Mouse (Mus musculus) neural tube, embryonic 13.5 days (tissue): ENCODE data around the gene Gabrb1. TPM values are rescaled to one million over a fixed set of nuclear protein-coding genes. Genes with fewer than 3 reads are reported as not detected.
A peak's percentile ranks its signal among the peaks of the same experiment; 100 is the strongest.
"Not testable (repeated sequence)": the region's sequence is repeated elsewhere in the genome, so short reads cannot be mapped to it uniquely, and the experiment has no call there.

Experiments
- ATAC-seq: fragments of 200-750 bp; cut with Nextera tagmentation; 2 replicates; pipeline ENCODE4 v1.8.0; 2017; ENCODE audit warnings: low read depth, mild to moderate bottlenecking, moderate TSS enrichment, moderate library complexity
- H3K27ac ChIP-seq: fragments of 300-500 bp; sonication (generic); replicated peaks from 2 replicates; pipeline ENCODE4 v1.5.1; 2015; ENCODE audit warnings: moderate library complexity, mild to moderate bottlenecking, inconsistent platforms
- H3K27me3 ChIP-seq: fragments of 300-500 bp; sonication (generic); 2 replicates; pipeline ENCODE4 v1.6.1; 2015; ENCODE audit warnings: mild to moderate bottlenecking, inconsistent platforms
- H3K36me3 ChIP-seq: fragments of 300-500 bp; sonication (generic); 2 replicates; pipeline ENCODE4 v1.6.1; 2015; ENCODE audit warnings: mild to moderate bottlenecking, inconsistent platforms
- H3K4me1 ChIP-seq: fragments of 300-500 bp; sonication (generic); replicated peaks from 2 replicates; pipeline ENCODE4 v1.6.1; 2015; ENCODE audit warnings: inconsistent platforms
- H3K4me2 ChIP-seq: fragments of 300-500 bp; sonication (generic); 2 replicates; pipeline ENCODE4 v1.6.1; 2015; ENCODE audit warnings: inconsistent platforms, mild to moderate bottlenecking, moderate library complexity
- H3K4me3 ChIP-seq: fragments of 300-500 bp; sonication (generic); 2 replicates; pipeline ENCODE4 v1.5.1; 2015; ENCODE audit warnings: mild to moderate bottlenecking, inconsistent platforms
- H3K9ac ChIP-seq: fragments of 300-500 bp; sonication (generic); 2 replicates; pipeline ENCODE4 v1.6.1; 2015; ENCODE audit warnings: moderate library complexity, mild to moderate bottlenecking, inconsistent platforms
- H3K9me3 ChIP-seq: fragments of 300-500 bp; sonication (generic); 2 replicates; pipeline ENCODE4 v1.6.1; 2016; ENCODE audit warnings: inconsistent platforms
- WGBS: fragments of 180-500 bp; shearing (Covaris S2); methylation state at CpG from one replicate; pipeline ENCODE4 v1.1.7; 2015; 5-methylcytosine and 5-hydroxymethylcytosine counted together
- polyA plus RNA-seq: library from polyadenylated mRNA; unstranded; fragments of >200 nt; fragmentation: Nextera tagmentation; extraction: Ambion mirVana; gene quantifications from 2 replicates; pipeline ENCODE4 v1.2.1, GENCODE M21; 2015

The Gabrb1 gene
- polyA plus RNA-seq, 1 experiment from 2014 or later = 8.7 TPM

DNA sequence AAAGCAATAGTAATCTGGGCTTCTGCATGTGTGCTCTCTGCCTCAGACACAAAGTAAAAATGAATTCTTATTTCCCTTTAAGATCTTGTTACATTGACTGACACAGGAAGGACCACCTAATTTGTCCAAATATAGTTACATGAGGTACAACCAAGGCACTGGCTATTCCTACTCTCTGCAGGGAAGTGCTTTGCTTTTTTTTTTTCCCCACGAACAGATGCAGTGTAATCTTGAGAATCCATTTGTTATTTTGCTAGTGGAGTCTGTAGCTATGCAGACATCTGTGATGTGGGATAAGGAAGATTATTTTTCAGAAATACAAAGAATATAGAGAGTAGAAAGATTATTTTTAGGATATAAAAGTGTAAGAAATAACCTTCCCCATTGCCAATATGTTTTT, 406.2 kb downstream of the Gabrb1 start:
- WGBS = 72% methylated on average over 1 of the region's 1 CpGs
- Histone ChIP-seq H3K4me2 (no peak overlapping the region), H3K27me3 (no peaks in the 10 kb centered on the region), H3K36me3 (no peaks in the 10 kb centered on the region), H3K4me1 (no peaks in the 10 kb centered on the region), H3K9me3 (no peaks in the 10 kb centered on the region), H3K9ac (no peak overlapping the region), H3K27ac (no peak overlapping the region), H3K4me3 (no peak overlapping the region)
- ATAC-seq = no peak

- no peaks in the 10 kb centered on the region for H3K9me3 ChIP-seq
- WGBS = 69% methylated on average over 6 of the region's 6 CpGs
Measured at GRCm38 (mm10) chr5:72068826-72069225, 410.9 kb downstream of the Gabrb1 start.

GRCm38 (mm10) chr5:72069398-72069797, 411.5 kb downstream of the Gabrb1 start:
- H3K4me2 ChIP-seq, H3K9ac ChIP-seq, H3K4me3 ChIP-seq, H3K27me3 ChIP-seq, H3K36me3 ChIP-seq, H3K27ac ChIP-seq, H3K9me3 ChIP-seq, H3K4me1 ChIP-seq, ATAC-seq: not testable (repeated sequence)
- WGBS = 91% methylated on average over 7 of the region's 7 CpGs

More at GRCm38 (mm10) chr5:72068826-72069225, 410.9 kb downstream of the Gabrb1 start:
- ATAC-seq = no peak
- H3K9ac ChIP-seq = no peak overlapping the region
- H3K4me2 ChIP-seq = no peak overlapping the region
- H3K4me3 ChIP-seq = no peak overlapping the region
- no peak overlapping the region for H3K27ac ChIP-seq
- H3K4me1 ChIP-seq = no peaks in the 10 kb centered on the region
- H3K27me3 ChIP-seq = no peaks in the 10 kb centered on the region
- no peaks in the 10 kb centered on the region for H3K36me3 ChIP-seq

- no peaks in the 10 kb centered on the region for H3K4me1 ChIP-seq
- no peaks in the 10 kb centered on the region for H3K27me3 ChIP-seq
- H3K9me3 ChIP-seq = no peaks in the 10 kb centered on the region
- WGBS = 94% methylated on average over 6 of the region's 6 CpGs
- H3K27ac ChIP-seq = no peak overlapping the region
- H3K4me2 ChIP-seq = no peak overlapping the region
- no peak for ATAC-seq
- H3K9ac ChIP-seq = no peak overlapping the region
- H3K4me3 ChIP-seq = no peak overlapping the region
- no peaks in the 10 kb centered on the region for H3K36me3 ChIP-seq
Measured at GRCm38 (mm10) chr5:72076781-72077180, 418.9 kb downstream of the Gabrb1 start.

GRCm38 (mm10) chr5:72086518-72086917, 428.6 kb downstream of the Gabrb1 start:
- Histone ChIP-seq H3K27me3 (no peaks in the 10 kb centered on the region), H3K4me1 (no peaks in the 10 kb centered on the region), H3K9me3 (no peaks in the 10 kb centered on the region), H3K4me2 (no peak overlapping the region), H3K4me3 (no peak overlapping the region), H3K27ac (no peak overlapping the region), H3K36me3 (no peaks in the 10 kb centered on the region), H3K9ac (no peak overlapping the region)
- ATAC-seq = peak; percentile 50
- WGBS = 97% methylated on average over 1 of the region's 1 CpGs

- Histone ChIP-seq H3K9ac (no peak overlapping the region), H3K27ac (no peak overlapping the region), H3K4me3 (no peak overlapping the region), H3K4me1 (no peaks in the 10 kb centered on the region), H3K4me2 (no peak overlapping the region), H3K27me3 (no peaks in the 10 kb centered on the region), H3K36me3 (no peaks in the 10 kb centered on the region), H3K9me3 (no peaks in the 10 kb centered on the region)
- WGBS = 57% methylated on average over 7 of the region's 7 CpGs
- ATAC-seq = 0 out of 2 replicates have a peak, but pooled peaks have one; percentile 47
Measured at GRCm38 (mm10) chr5:72094582-72094981, 436.7 kb downstream of the Gabrb1 start.

GRCm38 (mm10) chr5:72095015-72095414, 437.1 kb downstream of the Gabrb1 start:
- no peaks in the 10 kb centered on the region for H3K4me1 ChIP-seq
- H3K36me3 ChIP-seq = no peaks in the 10 kb centered on the region
- no peak overlapping the region for H3K4me2 ChIP-seq
- no peak overlapping the region for H3K9ac ChIP-seq
- H3K9me3 ChIP-seq = no peaks in the 10 kb centered on the region
- WGBS = 88% methylated on average over 2 of the region's 2 CpGs
- no peaks in the 10 kb centered on the region for H3K27me3 ChIP-seq
- H3K4me3 ChIP-seq = no peak overlapping the region
- no peak overlapping the region for H3K27ac ChIP-seq
- 0 out of 2 replicates have a peak, but pooled peaks have one; percentile 32 for ATAC-seq

GRCm38 (mm10) chr5:72104274-72104921, 446.5 kb downstream of the Gabrb1 start:
- no peaks in the 10 kb centered on the region for H3K27me3 ChIP-seq
- no peak overlapping the region for H3K27ac ChIP-seq
- no peak overlapping the region for H3K9ac ChIP-seq
- no peak overlapping the region for H3K4me3 ChIP-seq
- 26% methylated on average over 7 of the region's 7 CpGs for WGBS
- peaks cover 16% of the 10 kb centered on the region for H3K4me1 ChIP-seq
- H3K4me2 ChIP-seq = peak overlapping the region; percentile 11; the same call in 1 of the 2 replicates
- no peaks in the 10 kb centered on the region for H3K9me3 ChIP-seq
- peak; percentile 82 for ATAC-seq
- no peaks in the 10 kb centered on the region for H3K36me3 ChIP-seq

- Histone ChIP-seq H3K9me3 (no peaks in the 10 kb centered on the region), H3K4me3 (no peak overlapping the region), H3K9ac (no peak overlapping the region), H3K36me3 (no peaks in the 10 kb centered on the region), H3K4me1 (peaks cover 6% of the 10 kb centered on the region; the same call in 1 of the 2 replicates), H3K27me3 (no peaks in the 10 kb centered on the region), H3K4me2 (no peak overlapping the region), H3K27ac (no peak overlapping the region)
- WGBS = 89% methylated on average over 6 of the region's 6 CpGs
- no peak for ATAC-seq
Measured at GRCm38 (mm10) chr5:72122414-72123037, 464.6 kb downstream of the Gabrb1 start.

GRCm38 (mm10) chr5:72126681-72127080, 468.8 kb downstream of the Gabrb1 start:
- no peak for ATAC-seq
- Histone ChIP-seq H3K36me3 (no peaks in the 10 kb centered on the region), H3K4me2 (no peak overlapping the region), H3K4me1 (peaks cover 6% of the 10 kb centered on the region; the same call in 1 of the 2 replicates), H3K9me3 (no peaks in the 10 kb centered on the region), H3K4me3 (no peak overlapping the region), H3K9ac (no peak overlapping the region), H3K27me3 (no peaks in the 10 kb centered on the region), H3K27ac (no peak overlapping the region)
- 86% methylated on average over 4 of the region's 4 CpGs for WGBS

GRCm38 (mm10) chr5:72133906-72134305, 476.0 kb downstream of the Gabrb1 start:
- H3K27me3 ChIP-seq = no peaks in the 10 kb centered on the region
- H3K36me3 ChIP-seq = no peaks in the 10 kb centered on the region
- no peaks in the 10 kb centered on the region for H3K4me1 ChIP-seq
- H3K9ac ChIP-seq = no peak overlapping the region
- H3K9me3 ChIP-seq = no peaks in the 10 kb centered on the region
- no peak overlapping the region for H3K4me2 ChIP-seq
- no peak overlapping the region for H3K4me3 ChIP-seq
- ATAC-seq = no peak
- WGBS = 60% methylated on average over 2 of the region's 2 CpGs
- no peak overlapping the region for H3K27ac ChIP-seq

- H3K9ac ChIP-seq = no peak overlapping the region
- H3K4me1 ChIP-seq = no peaks in the 10 kb centered on the region
- no peak overlapping the region for H3K27ac ChIP-seq
- no peaks in the 10 kb centered on the region for H3K36me3 ChIP-seq
- ATAC-seq = no peak
- no peaks in the 10 kb centered on the region for H3K27me3 ChIP-seq
- WGBS = 90% methylated on average over 7 of the region's 7 CpGs
- no peaks in the 10 kb centered on the region for H3K9me3 ChIP-seq
- no peak overlapping the region for H3K4me3 ChIP-seq
- no peak overlapping the region for H3K4me2 ChIP-seq
Measured at GRCm38 (mm10) chr5:72138256-72138655, 480.3 kb downstream of the Gabrb1 start.
